Mouse (Mus musculus): ENCODE data around the gene Serpinb12.

DNA sequence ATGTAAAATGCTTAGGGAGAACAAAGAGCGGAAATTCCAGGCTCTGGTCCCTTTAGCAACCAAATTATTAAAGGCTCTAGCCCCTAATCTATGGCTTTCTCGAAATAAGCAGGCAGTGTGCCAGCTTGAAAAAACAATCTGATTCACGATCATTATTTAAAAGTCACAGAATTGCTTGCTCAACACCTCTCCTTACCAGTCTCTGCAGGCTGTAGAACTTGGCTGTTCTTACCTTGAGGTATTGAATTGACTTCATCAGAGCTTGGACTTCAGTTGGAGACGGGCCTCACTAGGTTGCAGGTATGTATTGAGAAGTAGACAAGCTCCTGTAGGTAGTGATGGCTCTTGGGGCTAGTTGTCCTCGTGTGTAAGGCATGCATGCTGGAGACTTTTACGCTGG is at the start of gene Serpinb12:
- TF ChIP-seq MAFK (IDR thresholded peaks at IDR 0.05; ENCODE audit: insufficient read depth, low read depth, low read length), result no peak
- TF ChIP-seq CHD2 (IDR thresholded peaks at IDR 0.05; ENCODE audit: low read depth, low read length), result no peak
- no peak for TF ChIP-seq ZNF384 (IDR thresholded peaks at IDR 0.05; ENCODE audit: low read depth, low read length)
- TF ChIP-seq ZC3H11A (IDR thresholded peaks at IDR 0.05; ENCODE audit: borderline replicate concordance, low read depth, low read length), result no peak
